Mouse (Mus musculus) bone marrow, adult 2 months (tissue): ENCODE measurements around the gene Actl11. TPM values are rescaled to one million over a fixed set of nuclear protein-coding genes. Genes with fewer than 3 reads are reported as not detected.

Experiments
- H3K27ac ChIP-seq: fragments of 200-500 bp; 2 replicates; pipeline ENCODE4 v1.5.1; 2012; ENCODE audit warnings: low read depth, mild to moderate bottlenecking, control low read depth, inconsistent platforms, low read length; ENCODE audit not compliant: control insufficient read depth, poor library complexity, insufficient read depth
- H3K4me1 ChIP-seq: fragments of 200-500 bp; 2 replicates; pipeline ENCODE4 v1.6.1; 2011; ENCODE audit warnings: low read length; ENCODE audit not compliant: control insufficient read depth, insufficient read depth
- H3K4me3 ChIP-seq: fragments of 200-500 bp; replicated peaks from 2 replicates; pipeline ENCODE3; 2011; ENCODE audit warnings: mild to moderate bottlenecking, low read depth, low read length, control low read depth; ENCODE audit not compliant: control insufficient read depth
- CTCF ChIP-seq: fragments of 200-500 bp; IDR thresholded peaks from 2 replicates; pipeline ENCODE4 v1.5.1; 2011; ENCODE audit warnings: low read length, control low read depth; ENCODE audit not compliant: control insufficient read depth, insufficient read depth
- POLR2A ChIP-seq: fragments of 200-500 bp; IDR thresholded peaks from 2 replicates; pipeline ENCODE4 v1.6.1; 2011; ENCODE audit warnings: low read depth, mild to moderate bottlenecking, control low read depth, low read length, borderline replicate concordance; ENCODE audit not compliant: control insufficient read depth
- WGBS: fragments of 180-500 bp; shearing (Covaris S2); methylation state at CpG from one replicate; pipeline ENCODE4 v1.1.7; 2018; 5-methylcytosine and 5-hydroxymethylcytosine counted together
- polyA plus RNA-seq: library from polyadenylated mRNA; stranded (reverse); fragments of >200 nt; gene quantifications from 2 replicates; pipeline ENCODE4 v1.2.4, GENCODE M21; 2011; ENCODE audit warnings: low replicate concordance; ENCODE audit not compliant: missing spikeins, insufficient read depth, insufficient read length

Actl11 gene
- polyA plus RNA-seq, 1 experiment = not detected

- Histone ChIP-seq H3K4me1 (no peaks in the 10 kb centered on the region), H3K4me3 (no peak overlapping the region), H3K27ac (no peak overlapping the region)
- WGBS = 83% methylated on average over 4 of the region's 4 CpGs
- TF ChIP-seq CTCF = no peak
- no peak for TF ChIP-seq POLR2A
These were observed 4.0 kb downstream of the Actl11 start for GRCm38 (mm10) chr9:107932221-107932620.

DNA sequence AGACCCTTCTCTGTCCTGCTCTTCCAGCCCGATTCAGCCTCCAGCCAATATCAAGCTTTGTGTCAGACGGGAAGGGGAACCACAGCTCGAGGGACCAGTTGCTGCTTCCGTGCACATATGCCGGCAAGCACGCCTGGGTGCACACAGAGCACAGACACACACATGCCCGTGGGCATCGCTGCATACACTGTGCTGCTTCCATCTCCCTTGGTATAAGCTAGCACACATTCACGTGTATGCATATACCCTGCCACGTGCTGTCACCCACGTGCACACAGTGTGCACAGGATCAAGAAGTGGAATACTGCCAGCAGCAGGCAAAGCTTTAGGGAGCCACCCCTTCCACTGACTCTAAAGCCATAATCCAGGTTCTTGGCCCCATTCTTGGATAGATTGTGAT, 5.9 kb downstream of the Actl11 start:
- no peak for TF ChIP-seq POLR2A
- no peak for TF ChIP-seq CTCF
- Histone ChIP-seq H3K27ac (no peak overlapping the region), H3K4me1 (no peaks in the 10 kb centered on the region), H3K4me3 (no peak overlapping the region)
- WGBS = 78% methylated on average over 11 of the region's 11 CpGs

DNA sequence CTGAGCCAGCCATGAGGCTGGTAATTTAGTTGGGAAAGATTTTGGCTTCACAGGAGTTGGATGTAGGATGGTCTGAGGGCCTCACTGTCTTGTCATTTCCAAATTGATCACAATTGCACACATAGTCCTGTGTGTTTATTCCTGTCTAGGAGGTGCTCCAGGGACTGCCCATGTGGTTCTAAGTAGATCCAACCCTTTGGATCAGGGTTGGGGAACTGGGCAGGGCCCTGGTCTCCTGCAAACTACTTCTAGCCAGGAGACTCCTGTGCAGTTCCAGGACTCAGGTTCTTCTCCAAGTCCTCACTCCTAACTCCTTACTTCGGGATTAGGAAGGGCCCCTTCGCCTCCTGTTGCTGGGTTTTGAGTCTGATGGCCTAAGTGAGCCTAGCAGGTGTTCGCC, 7.1 kb downstream of the Actl11 start, which contains the start of gene Camkv:
Gene Camkv (plus strand): TSS at position 301 of the 400 bp plus-strand sequence.
- Histone ChIP-seq H3K27ac (no peak within 1 kb of the TSS), H3K4me3 (no peak within 1 kb of the TSS), H3K4me1 (no peaks in the 10 kb centered on the region)
- WGBS = 46% methylated on average over 3 of the region's 3 CpGs
- TF ChIP-seq POLR2A (no peak), CTCF (no peak)

DNA sequence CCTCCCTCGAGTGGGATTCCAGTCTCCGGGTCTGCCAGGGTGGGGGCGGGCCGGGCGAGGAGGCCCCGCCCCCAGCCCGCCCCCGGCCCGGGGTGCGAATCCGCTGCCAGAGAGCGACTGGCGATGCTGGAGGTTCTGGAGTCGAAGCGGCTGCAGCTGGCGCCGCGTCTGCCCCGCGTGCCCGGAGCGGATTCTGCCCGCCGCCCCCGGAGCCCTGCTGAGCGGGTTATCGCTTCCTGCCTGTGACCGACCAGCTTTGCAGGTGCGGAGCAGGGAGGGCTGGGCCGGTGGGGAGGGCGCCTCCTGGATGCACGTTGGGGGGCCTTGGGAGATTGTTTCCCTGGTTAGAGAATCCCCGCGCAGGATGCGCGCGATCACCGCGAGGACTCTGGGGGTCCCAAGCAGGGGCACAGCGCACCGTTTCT, 7.5 kb downstream of the Actl11 start:
- Histone ChIP-seq H3K4me3 (no peak overlapping the region), H3K4me1 (no peaks in the 10 kb centered on the region), H3K27ac (no peak overlapping the region)
- no peak for TF ChIP-seq POLR2A
- no peak for TF ChIP-seq CTCF
- under 1% methylated on average over 41 of the region's 41 CpGs for WGBS

DNA sequence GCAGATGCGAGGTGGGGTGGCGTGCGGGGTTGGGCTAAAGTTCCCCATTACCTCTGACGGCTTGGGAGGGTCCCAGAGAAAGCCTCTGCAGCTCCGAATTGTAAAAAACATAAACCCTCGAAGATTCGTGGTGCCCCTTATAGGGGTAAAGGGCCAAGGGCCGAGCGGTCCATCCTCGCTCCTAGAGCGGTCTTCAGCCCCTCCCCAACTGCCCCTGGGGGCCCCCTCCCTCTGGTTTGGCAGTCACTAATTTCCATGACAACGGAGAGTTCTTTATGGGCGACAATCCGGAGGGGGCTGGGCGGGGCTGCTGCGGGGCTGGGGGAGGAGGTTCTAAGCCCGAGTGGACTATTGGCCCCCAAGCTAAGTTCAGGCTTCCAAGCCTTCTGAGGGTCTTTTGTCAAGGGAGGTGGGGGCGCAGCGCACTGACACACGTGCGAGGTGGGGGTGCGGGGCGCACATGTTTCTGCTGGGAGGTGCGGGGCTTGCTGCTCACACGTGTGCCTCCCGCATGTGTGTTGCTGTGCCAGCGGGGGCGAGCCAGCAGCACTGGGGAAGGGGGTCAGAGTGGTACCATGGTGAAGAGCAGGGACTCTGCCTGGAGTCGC, 8.1 kb downstream of the Actl11 start:
- no peak overlapping the region for H3K4me3 ChIP-seq
- no peaks in the 10 kb centered on the region for H3K4me1 ChIP-seq
- no peak overlapping the region for H3K27ac ChIP-seq
- WGBS = 16% methylated on average over 29 of the region's 29 CpGs
- no peak for TF ChIP-seq CTCF
- no peak for TF ChIP-seq POLR2A

- no peak for TF ChIP-seq CTCF
- TF ChIP-seq POLR2A = no peak
- Histone ChIP-seq H3K27ac (no peak overlapping the region), H3K4me1 (no peaks in the 10 kb centered on the region), H3K4me3 (no peak overlapping the region)
- 66% methylated on average over 3 of the region's 3 CpGs for WGBS
These were observed 8.6 kb downstream of the Actl11 start for GRCm38 (mm10) chr9:107936831-107937230.

DNA sequence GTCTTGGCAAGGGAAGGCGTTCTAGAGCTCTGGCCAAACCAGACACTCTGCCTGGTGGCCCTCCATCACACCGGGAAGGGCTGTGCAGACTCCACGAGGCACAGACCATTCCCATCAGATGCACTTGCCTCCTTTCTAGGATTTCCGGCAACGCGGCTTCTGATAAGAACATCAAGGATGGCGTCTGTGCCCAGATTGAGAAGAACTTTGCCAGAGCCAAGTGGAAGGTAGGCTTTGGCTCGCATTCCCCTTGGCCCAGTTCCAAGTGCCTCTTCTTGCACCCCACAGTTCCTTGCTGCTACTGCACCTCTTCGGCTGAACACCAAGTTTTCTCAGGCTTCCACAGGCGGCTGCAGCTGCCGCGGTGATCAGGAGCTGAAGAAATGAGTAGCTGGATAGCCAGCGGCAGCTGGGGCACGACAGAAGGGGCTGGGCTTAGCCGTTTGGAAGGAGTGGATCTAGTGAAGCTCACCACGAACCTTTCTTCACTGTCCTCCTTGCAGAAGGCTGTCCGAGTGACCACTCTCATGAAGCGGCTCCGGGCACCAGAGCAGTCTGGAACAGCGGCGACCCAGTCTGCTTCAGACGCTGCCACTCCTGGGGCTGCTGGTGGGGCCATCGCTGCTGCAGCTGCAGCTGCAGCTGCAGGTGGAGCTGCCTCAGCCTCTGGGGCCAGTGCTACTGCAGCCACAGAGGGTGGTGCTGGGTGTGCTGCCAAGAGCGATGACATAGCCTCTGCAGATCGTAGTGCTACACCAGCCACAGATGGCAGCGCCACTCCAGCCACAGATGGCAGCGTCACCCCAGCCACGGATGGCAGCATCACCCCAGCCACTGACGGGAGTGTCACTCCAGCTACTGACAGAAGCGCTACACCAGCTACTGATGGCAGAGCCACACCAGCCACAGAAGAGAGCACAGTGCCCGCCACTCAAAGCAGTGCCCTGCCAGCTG, 19.2 kb downstream of the Actl11 start:
- Histone ChIP-seq H3K4me1 (peaks cover 2% of the 10 kb centered on the region; the same call in 1 of the 2 replicates), H3K4me3 (no peak overlapping the region), H3K27ac (no peak overlapping the region)
- 81% methylated on average over 31 of the region's 31 CpGs for WGBS
- no peak for TF ChIP-seq POLR2A
- no peak for TF ChIP-seq CTCF

- no peak for TF ChIP-seq CTCF
- no peak for TF ChIP-seq POLR2A
- Histone ChIP-seq H3K4me3 (no peak overlapping the region), H3K4me1 (peaks cover 2% of the 10 kb centered on the region; the same call in 1 of the 2 replicates), H3K27ac (no peak overlapping the region)
- WGBS = 71% methylated on average over 13 of the region's 13 CpGs
These were observed 21.1 kb downstream of the Actl11 start for GRCm38 (mm10) chr9:107949184-107949921.

GRCm38 (mm10) chr9:107949922-107950235, 21.6 kb downstream of the Actl11 start, which contains the start of gene Traip:
Gene Traip (plus strand): TSS chr9:107950136.
- WGBS = 70% methylated on average over 10 of the region's 10 CpGs
- TF ChIP-seq POLR2A (no peak), CTCF (no peak)
- Histone ChIP-seq H3K4me1 (peaks cover 2% of the 10 kb centered on the region; the same call in 1 of the 2 replicates), H3K27ac (peak within 1 kb of the TSS; percentile 42; the same call in 1 of the 2 replicates), H3K4me3 (peak within 1 kb of the TSS; percentile 97)
